Mouse (Mus musculus) forebrain, postnatal 0 days (tissue): ENCODE measurements at regions not wholly inside any gene's neighbourhood (a gene's known extent, or its start where the extent isn't known, plus 50 kb on each side); places are given as distances from the start of the nearest gene placed in this dataset.
"Not testable (repeated sequence)": the region's sequence is repeated elsewhere in the genome, so short reads cannot be mapped to it uniquely, and the experiment has no call there.

Experiments
- ATAC-seq: fragments of 200-750 bp; cut with Nextera tagmentation; 2 replicates; pipeline ENCODE4 v1.8.0; 2017; ENCODE audit warnings: mild to moderate bottlenecking, moderate library complexity
- DNase-seq: peaks from one replicate; pipeline ENCODE4 v3.0.0-alpha.2; 2015
- H3K27ac ChIP-seq: fragments of 300-500 bp; sonication (generic); 2 replicates; pipeline ENCODE4 v1.5.1; 2014; ENCODE audit warnings: low read depth, mild to moderate bottlenecking, antibody characterized with exemption, low read length, moderate library complexity, mixed read lengths
- H3K27me3 ChIP-seq: fragments of 300-500 bp; sonication (generic); 2 replicates; pipeline ENCODE4 v1.6.1; 2014; ENCODE audit warnings: mild to moderate bottlenecking, low read length, mixed read lengths; ENCODE audit not compliant: insufficient read depth
- H3K36me3 ChIP-seq: fragments of 300-500 bp; sonication (generic); 2 replicates; pipeline ENCODE4 v1.6.1; 2014; ENCODE audit warnings: mild to moderate bottlenecking, moderate library complexity; ENCODE audit not compliant: insufficient read depth
- H3K4me1 ChIP-seq: fragments of 300-500 bp; sonication (generic); 2 replicates; pipeline ENCODE4 v1.6.1; 2014; ENCODE audit warnings: antibody characterized with exemption; ENCODE audit not compliant: insufficient read depth
- H3K4me2 ChIP-seq: fragments of 300-500 bp; sonication (generic); 2 replicates; pipeline ENCODE4 v1.6.1; 2014; ENCODE audit warnings: low read depth, mild to moderate bottlenecking, moderate library complexity
- H3K4me3 ChIP-seq: fragments of 300-500 bp; sonication (generic); 2 replicates; pipeline ENCODE4 v1.5.1; 2014; ENCODE audit warnings: low read depth, low read length, mixed read lengths
- H3K9ac ChIP-seq: fragments of 300-500 bp; sonication (generic); 2 replicates; pipeline ENCODE4 v1.6.1; 2014; ENCODE audit warnings: mild to moderate bottlenecking
- H3K9me3 ChIP-seq: fragments of 300-500 bp; sonication (generic); 2 replicates; pipeline ENCODE4 v1.6.1; 2016; ENCODE audit warnings: low read length
- CTCF ChIP-seq: sonication (generic); IDR thresholded peaks from 2 replicates; pipeline ENCODE4 v1.5.1; 2016; ENCODE audit warnings: antibody characterized with exemption, control low read depth, low read depth
- WGBS: fragments of 180-500 bp; shearing (Covaris S2); extraction: QIAGEN DNeasy Blood & Tissue Kit; methylation state at CpG from one replicate; pipeline ENCODE4 v1.1.7; 2014; 5-methylcytosine and 5-hydroxymethylcytosine counted together

DNA sequence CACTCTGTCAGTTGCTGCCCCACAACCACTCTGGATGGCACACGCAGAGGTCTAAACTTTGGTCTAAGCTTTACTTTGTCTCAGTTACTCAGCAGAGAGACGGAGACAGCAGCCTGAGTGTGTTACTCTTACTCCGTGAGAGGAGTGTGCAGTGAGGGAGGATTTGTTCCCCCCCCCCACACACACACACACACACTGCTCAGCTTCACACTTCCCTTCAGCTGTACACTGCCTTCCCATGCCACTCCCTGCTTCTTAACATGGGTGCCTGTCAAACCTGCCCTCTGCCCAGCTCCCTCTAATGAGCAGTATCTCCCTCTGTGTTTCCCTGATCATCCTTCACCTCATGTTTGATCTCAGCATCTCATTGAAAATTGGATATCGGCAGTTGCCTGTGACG is 409.9 kb upstream of the Ercc4 start:
- H3K36me3 ChIP-seq, result no peaks in the 10 kb centered on the region
- no peaks in the 10 kb centered on the region for H3K4me1 ChIP-seq
- WGBS, result 26% methylated on average over 5 of the region's 5 CpGs
- H3K27ac ChIP-seq, result no peak overlapping the region
- H3K4me2 ChIP-seq, result no peak overlapping the region
- DNase-seq, result no peak
- no peak for TF ChIP-seq CTCF
- no peak overlapping the region for H3K9ac ChIP-seq
- no peaks in the 10 kb centered on the region for H3K9me3 ChIP-seq
- H3K4me3 ChIP-seq, result no peak overlapping the region
- H3K27me3 ChIP-seq, result no peaks in the 10 kb centered on the region
- ATAC-seq, result peak; percentile 40; the same call in 1 of the 2 replicates

DNA sequence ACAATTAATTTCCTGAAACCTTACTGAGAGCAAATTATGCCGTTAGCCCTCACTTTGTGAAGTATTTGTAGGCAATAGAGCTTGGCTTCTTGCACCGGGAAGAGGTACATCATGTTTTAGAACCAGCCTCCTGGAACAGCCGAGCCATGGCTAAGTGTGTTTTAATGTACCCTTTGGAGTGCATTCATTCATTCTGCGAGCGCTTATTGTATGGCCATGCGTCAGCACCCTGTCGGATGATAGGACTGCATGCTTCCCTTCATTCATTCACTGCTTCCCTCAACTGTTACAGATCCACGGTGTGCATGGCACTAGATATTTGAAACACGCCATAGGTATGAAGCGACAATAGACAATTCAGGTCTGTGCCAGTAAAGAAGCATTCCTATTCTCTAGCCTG is 409.4 kb upstream of the Ercc4 start:
- no peak for DNase-seq

DNA sequence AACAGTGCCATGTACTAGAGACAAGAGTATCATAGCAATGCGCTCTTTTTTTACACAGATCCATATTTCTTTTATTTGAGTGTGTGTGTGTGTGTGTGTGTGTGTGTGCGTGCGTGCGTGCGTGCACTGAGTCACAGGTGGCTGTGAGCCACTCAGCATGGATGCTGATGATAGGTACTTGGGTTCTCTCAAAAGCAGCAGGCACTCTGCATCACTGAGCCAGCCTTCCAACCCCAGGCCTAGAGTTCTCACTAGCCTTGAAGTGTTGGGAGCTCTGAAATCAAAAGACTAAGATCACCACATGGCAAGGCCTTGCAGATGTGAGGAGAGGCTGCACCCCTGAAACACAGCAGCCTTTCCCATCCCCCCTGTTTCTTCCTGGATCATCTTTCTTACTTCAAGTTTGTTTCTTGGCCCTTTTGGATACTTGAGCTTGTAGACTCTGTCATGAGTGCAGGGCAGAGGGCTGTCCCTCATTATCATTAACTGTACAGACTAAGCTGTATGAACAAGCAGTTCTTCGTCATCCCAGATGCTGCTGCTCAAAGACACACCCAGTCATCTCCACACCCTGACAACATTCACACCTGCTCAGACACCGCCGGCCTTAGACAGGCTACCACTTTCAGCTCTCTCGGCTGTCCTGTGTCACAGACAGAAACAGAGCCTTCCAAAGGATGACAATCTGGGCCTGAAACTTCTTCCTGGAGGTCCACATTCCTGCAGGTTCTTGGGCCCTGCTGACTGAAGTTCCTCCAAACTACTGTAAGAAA is 405.5 kb upstream of the Ercc4 start:
- WGBS, result 93% methylated on average over 9 of the region's 9 CpGs
- H3K36me3 ChIP-seq, result no peaks in the 10 kb centered on the region
- no peak for TF ChIP-seq CTCF
- no peaks in the 10 kb centered on the region for H3K27me3 ChIP-seq
- H3K9me3 ChIP-seq, result no peaks in the 10 kb centered on the region
- H3K9ac ChIP-seq, result no peak overlapping the region
- no peaks in the 10 kb centered on the region for H3K4me1 ChIP-seq
- ATAC-seq (no peak), DNase-seq (no peak)
- no peak overlapping the region for H3K4me3 ChIP-seq
- H3K27ac ChIP-seq, result no peak overlapping the region
- H3K4me2 ChIP-seq, result no peak overlapping the region

More for the DNA sequence above, 409.4 kb upstream of the Ercc4 start:
- no peak overlapping the region for H3K27ac ChIP-seq
- TF ChIP-seq CTCF, result no peak
- no peak for ATAC-seq
- no peaks in the 10 kb centered on the region for H3K27me3 ChIP-seq
- H3K9ac ChIP-seq, result no peak overlapping the region
- 44% methylated on average over 10 of the region's 10 CpGs for WGBS
- H3K9me3 ChIP-seq, result no peaks in the 10 kb centered on the region
- no peaks in the 10 kb centered on the region for H3K36me3 ChIP-seq
- no peaks in the 10 kb centered on the region for H3K4me1 ChIP-seq
- no peak overlapping the region for H3K4me3 ChIP-seq
- H3K4me2 ChIP-seq, result no peak overlapping the region

DNA sequence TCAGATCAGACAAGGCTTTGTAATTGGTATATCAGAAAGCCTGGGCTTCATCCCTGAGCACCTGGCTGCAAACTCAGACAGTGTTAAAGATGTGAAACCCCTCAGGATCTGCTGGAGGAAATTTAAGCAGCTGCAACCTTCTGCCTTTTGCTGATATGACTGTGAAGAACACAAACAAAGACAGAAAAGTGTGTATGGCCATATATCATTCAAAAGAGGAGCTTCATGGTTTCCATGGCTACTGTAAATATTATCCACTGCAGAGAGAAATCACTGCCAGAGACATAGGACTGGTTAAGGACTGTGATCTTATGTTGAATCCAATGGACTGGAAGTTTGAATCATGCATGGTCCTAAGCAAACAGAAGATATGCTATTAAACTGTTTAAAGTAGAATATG is 402.6 kb upstream of the Ercc4 start:
- Histone ChIP-seq H3K4me3 (no peak overlapping the region), H3K27me3 (no peaks in the 10 kb centered on the region), H3K9me3 (no peaks in the 10 kb centered on the region), H3K9ac (no peak overlapping the region), H3K4me1 (no peaks in the 10 kb centered on the region), H3K4me2 (no peak overlapping the region), H3K36me3 (no peaks in the 10 kb centered on the region), H3K27ac (no peak overlapping the region)
- ATAC-seq (no peak), DNase-seq (no peak)
- TF ChIP-seq CTCF, result no peak

DNA sequence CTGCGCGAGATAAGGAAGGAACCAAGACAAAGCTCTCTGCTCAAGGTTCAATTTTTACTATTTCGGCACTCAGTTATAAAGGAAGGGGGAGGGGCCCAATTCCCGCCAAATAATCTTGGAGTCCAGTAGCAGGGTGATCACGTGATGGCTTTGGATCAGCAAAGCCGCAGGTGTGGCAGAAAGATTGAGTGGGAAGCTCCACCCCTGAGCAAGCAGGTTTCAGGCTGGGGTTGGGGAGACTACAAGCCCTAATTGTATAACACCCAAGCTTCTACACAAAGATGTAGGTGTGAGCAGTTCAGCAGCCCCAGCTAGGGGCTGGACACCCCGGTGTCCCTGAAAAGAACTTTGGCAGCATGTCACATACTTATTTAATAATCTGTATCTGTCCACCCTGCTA is 388.1 kb upstream of the Ercc4 start:
- H3K27ac ChIP-seq, H3K4me1 ChIP-seq, H3K36me3 ChIP-seq, H3K4me3 ChIP-seq, H3K9me3 ChIP-seq, DNase-seq, H3K4me2 ChIP-seq, H3K9ac ChIP-seq, ATAC-seq, H3K27me3 ChIP-seq: not testable (repeated sequence)
- WGBS, result 79% methylated on average over 4 of the region's 7 CpGs

DNA sequence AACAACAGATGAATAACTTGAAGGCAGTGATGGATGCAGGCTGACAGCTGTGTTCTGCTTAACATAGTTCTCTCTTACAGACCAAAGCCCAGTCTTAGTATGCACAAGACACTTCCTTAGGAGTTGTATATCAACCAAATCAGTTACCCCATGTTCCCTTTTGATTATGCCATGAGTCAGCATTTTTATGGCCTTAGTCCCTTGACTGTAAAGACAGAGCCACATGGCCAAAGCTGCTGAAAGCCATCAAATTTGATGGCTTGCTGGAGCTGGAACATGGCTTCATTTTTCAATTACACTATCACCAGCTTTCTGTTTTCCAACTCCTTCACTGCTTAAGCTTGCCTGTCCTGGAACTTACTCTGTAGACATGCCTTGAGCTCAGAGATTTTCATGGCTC is 383.4 kb upstream of the Ercc4 start:
- H3K9ac ChIP-seq, result no peak overlapping the region
- no peaks in the 10 kb centered on the region for H3K9me3 ChIP-seq
- ATAC-seq, result no peak
- TF ChIP-seq CTCF, result no peak
- H3K4me3 ChIP-seq, result no peak overlapping the region
- H3K27ac ChIP-seq, result no peak overlapping the region
- H3K27me3 ChIP-seq, result no peaks in the 10 kb centered on the region
- no peak overlapping the region for H3K4me2 ChIP-seq
- H3K4me1 ChIP-seq, result no peaks in the 10 kb centered on the region
- no peak for DNase-seq
- no peaks in the 10 kb centered on the region for H3K36me3 ChIP-seq

DNA sequence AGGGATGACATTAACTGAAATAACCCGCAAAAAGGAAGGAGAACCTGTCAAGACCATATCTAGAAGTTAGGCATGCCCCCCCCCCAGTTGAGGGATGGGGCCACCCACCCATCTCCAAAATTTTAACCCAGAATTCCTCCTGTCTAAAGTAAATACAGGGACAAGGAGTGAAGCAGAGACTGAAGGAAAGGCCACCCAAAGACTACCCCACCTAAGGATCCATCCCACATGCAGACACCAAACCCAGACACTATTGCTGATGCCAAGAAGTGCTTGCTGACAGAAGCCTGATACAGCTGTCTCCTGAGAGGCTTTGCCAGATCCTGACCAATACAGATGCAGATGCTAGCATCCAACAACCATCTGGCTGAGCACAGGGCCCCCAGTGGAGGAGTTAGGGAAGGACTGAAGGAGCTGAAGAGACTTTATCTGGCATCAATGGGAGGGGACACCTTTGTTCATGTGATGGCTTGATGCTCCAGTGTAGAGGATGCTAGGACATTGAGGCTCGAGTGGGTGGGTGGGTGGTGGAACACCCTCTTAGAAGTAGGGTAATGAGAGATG is 379.2 kb upstream of the Ercc4 start:
- ATAC-seq, H3K9me3 ChIP-seq, H3K4me3 ChIP-seq, DNase-seq, H3K4me2 ChIP-seq, H3K36me3 ChIP-seq, H3K4me1 ChIP-seq, H3K9ac ChIP-seq, H3K27ac ChIP-seq, H3K27me3 ChIP-seq: not testable (repeated sequence)
- WGBS, result 84% methylated on average over 2 of the region's 2 CpGs
